Mouse (Mus musculus): Measurements from ENCODE around the gene F2rl1. TPM values are rescaled to one million over a fixed set of nuclear protein-coding genes. Genes with fewer than 3 reads are reported as not detected.

F2rl1 gene
- polyA plus RNA-seq, 1 experiment from 2014 or later = 0.85 TPM

DNA sequence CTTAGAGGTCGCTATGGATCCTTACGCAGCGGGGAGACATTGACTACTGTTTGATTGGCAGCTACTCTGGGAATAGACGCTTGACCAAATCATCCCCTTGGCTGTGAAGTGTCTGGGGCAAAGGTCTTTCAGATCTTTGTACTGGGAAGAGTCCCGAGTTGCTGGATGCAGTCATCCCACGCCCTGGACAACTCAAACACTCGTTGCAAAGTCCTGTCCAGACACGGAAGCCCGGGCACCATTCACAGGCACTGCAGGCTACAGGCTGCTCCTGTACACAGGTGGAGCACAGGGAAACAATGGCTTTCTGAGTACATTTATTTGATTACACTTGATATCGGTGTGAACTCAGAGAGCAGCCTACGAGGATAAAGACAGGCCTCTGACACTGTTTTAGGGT is 33.7 kb downstream of the F2rl1 start:
- no peak overlapping the region for H3K4me3 ChIP-seq
- no peak for ATAC-seq (ENCODE audit: low FRiP score, low read depth)
- no peaks in the 10 kb centered on the region for H3K9me3 ChIP-seq
- peaks cover 12% of the 10 kb centered on the region for H3K4me1 ChIP-seq
- WGBS = 83% methylated on average over 11 of the region's 11 CpGs
- no peak overlapping the region for H3K4me2 ChIP-seq (replicated peaks)
- no peaks in the 10 kb centered on the region for H3K27me3 ChIP-seq
- H3K9ac ChIP-seq = no peak overlapping the region
- H3K27ac ChIP-seq = no peak overlapping the region
- H3K36me3 ChIP-seq = no peaks in the 10 kb centered on the region

DNA sequence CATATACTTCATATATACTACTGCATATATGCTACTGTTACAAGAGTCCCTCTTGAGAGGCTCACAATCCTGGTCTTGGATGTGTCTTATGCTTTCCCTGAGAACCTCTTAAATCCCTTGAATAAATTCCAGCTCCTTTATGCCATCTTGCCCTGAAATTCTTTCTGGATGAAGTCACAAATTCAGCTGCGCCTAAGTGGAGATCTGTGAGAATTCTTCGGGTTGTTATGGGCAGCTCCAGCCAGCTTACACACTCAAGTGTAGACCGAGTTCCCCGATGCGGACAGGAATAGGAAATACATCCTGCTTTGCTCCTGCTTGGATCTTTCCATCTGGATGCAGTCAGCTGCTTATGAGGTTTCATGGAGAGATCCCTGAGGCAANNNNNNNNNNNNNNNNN is 40.4 kb downstream of the F2rl1 start:
- Histone ChIP-seq H3K27me3 (0 out of 2 replicates have a peak, but pooled peaks cover 6% of the 10 kb centered on the region), H3K9ac (no peak overlapping the region), H3K4me2 (replicated peaks) (peak overlapping the region; percentile 15; the same call in 1 of the 2 replicates), H3K4me3 (no peak overlapping the region), H3K9me3 (no peaks in the 10 kb centered on the region), H3K4me1 (peaks cover 24% of the 10 kb centered on the region), H3K27ac (peak overlapping the region; percentile 69), H3K36me3 (no peaks in the 10 kb centered on the region)
- peak; percentile 70 for ATAC-seq (ENCODE audit: low FRiP score, low read depth)
- 14% methylated on average over 5 of the region's 5 CpGs for WGBS

DNA sequence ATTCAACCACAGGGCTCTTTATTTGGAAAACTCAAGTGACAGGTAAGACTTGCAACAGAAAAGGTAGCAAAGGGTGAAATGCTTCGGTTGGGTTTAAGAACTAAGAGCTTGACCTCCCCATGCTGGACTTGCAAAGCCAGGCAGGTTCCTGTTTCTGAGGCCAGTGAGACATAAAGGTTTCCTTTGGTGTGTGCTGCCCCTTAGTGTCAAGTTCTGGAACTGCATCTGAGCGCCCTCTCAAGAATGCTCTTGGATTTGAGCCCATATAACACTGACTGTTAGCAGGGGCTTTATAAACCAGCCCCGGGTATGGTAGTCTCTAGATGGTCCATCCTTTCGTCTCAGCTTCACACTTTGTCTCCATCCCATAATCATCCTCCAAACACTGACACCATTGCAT is 43.6 kb downstream of the F2rl1 start:
- 0 out of 2 replicates have a peak, but pooled peaks cover 6% of the 10 kb centered on the region for H3K27me3 ChIP-seq
- WGBS = 14% methylated on average over 4 of the region's 4 CpGs
- ATAC-seq (ENCODE audit: low FRiP score, low read depth) = no peak

GRCm38 (mm10) chr13:95478671-95479413 is 46.2 kb downstream of the F2rl1 start, which contains the start of gene S100z:
S100z (minus strand) TSS chr13:95478721.
- H3K4me2 ChIP-seq (replicated peaks) = no peak within 1 kb of the TSS
- WGBS = 81% methylated on average over 21 of the region's 21 CpGs
- H3K9me3 ChIP-seq = no peaks in the 10 kb centered on the region
- ATAC-seq (ENCODE audit: low FRiP score, low read depth) = no peak
- 0 out of 2 replicates have a peak, but pooled peaks cover 8% of the 10 kb centered on the region for H3K27me3 ChIP-seq
- 0 out of 2 replicates have a peak, but pooled peaks cover 1% of the 10 kb centered on the region for H3K4me1 ChIP-seq
- H3K9ac ChIP-seq = no peak within 1 kb of the TSS
- H3K27ac ChIP-seq = no peak within 1 kb of the TSS
- no peaks in the 10 kb centered on the region for H3K36me3 ChIP-seq
- no peak within 1 kb of the TSS for H3K4me3 ChIP-seq

More for the DNA sequence above, 43.6 kb downstream of the F2rl1 start:
- Histone ChIP-seq H3K4me1 (peaks cover 24% of the 10 kb centered on the region), H3K9ac (no peak overlapping the region), H3K4me2 (replicated peaks) (no peak overlapping the region), H3K27ac (no peak overlapping the region), H3K36me3 (no peaks in the 10 kb centered on the region), H3K9me3 (no peaks in the 10 kb centered on the region), H3K4me3 (no peak overlapping the region)

GRCm38 (mm10) chr13:95477173-95477572 is 47.9 kb downstream of the F2rl1 start:
- Histone ChIP-seq H3K27ac (no peak overlapping the region), H3K4me3 (no peak overlapping the region), H3K27me3 (0 out of 2 replicates have a peak, but pooled peaks cover 8% of the 10 kb centered on the region), H3K9me3 (no peaks in the 10 kb centered on the region), H3K36me3 (no peaks in the 10 kb centered on the region), H3K4me1 (no peaks in the 10 kb centered on the region), H3K9ac (no peak overlapping the region), H3K4me2 (replicated peaks) (no peak overlapping the region)
- WGBS = 68% methylated on average over 6 of the region's 6 CpGs
- ATAC-seq (ENCODE audit: low FRiP score, low read depth) = no peak

DNA sequence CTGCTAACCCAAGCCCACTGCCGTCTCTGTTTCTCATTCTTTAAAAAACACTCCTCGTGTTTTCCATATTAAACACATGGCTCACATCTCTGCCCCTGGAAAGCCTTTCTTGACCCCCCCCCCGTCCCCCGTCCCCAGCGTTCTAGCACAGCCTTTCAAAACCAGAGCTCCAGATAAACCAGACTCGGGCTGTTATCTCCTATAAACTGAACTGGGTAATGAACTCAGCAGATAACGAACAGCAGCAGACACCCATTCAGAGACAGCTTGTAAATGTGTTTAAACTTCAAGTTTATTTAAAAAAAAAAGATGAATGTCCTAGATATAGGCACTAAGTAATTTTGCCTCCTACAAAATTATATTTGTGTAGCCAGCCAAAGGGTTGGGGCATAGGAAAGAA is 49.9 kb downstream of the F2rl1 start:
- Histone ChIP-seq H3K27me3 (0 out of 2 replicates have a peak, but pooled peaks cover 5% of the 10 kb centered on the region), H3K9me3 (no peaks in the 10 kb centered on the region), H3K4me2 (replicated peaks) (no peak overlapping the region), H3K4me3 (no peak overlapping the region), H3K36me3 (no peaks in the 10 kb centered on the region), H3K27ac (no peak overlapping the region), H3K4me1 (no peaks in the 10 kb centered on the region), H3K9ac (no peak overlapping the region)
- 30% methylated on average over 7 of the region's 7 CpGs for WGBS
- ATAC-seq (ENCODE audit: low FRiP score, low read depth) = no peak

DNA sequence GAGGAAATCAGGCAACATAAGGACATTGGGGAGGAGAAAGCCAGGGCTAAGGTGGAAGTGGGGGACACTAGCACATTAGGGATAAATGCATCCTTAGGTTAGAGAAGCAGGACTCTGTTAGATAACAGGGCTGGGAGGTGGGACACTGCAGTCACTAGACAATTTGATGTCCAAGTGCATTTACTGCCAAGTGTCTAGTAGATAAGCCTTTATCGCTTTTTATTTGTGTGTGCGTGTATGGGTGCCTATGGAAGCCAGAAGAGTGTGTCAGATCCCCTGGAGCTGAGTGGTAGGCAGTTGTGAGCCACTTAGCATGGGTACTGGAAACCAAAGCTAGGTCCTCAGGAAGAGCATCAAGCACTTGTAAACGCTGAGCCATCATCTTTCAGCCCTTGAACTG is 50.7 kb downstream of the F2rl1 start:
- Histone ChIP-seq H3K9ac (no peak overlapping the region), H3K4me1 (no peaks in the 10 kb centered on the region), H3K4me3 (no peak overlapping the region), H3K36me3 (no peaks in the 10 kb centered on the region), H3K4me2 (replicated peaks) (no peak overlapping the region), H3K9me3 (no peaks in the 10 kb centered on the region), H3K27me3 (0 out of 2 replicates have a peak, but pooled peaks cover 2% of the 10 kb centered on the region), H3K27ac (no peak overlapping the region)
- no peak for ATAC-seq (ENCODE audit: low FRiP score, low read depth)
- WGBS = 89% methylated on average over 3 of the region's 3 CpGs

GRCm38 (mm10) chr13:95470970-95471369 is 54.1 kb downstream of the F2rl1 start:
- H3K4me3 ChIP-seq = no peak overlapping the region
- 71% methylated on average over 2 of the region's 2 CpGs for WGBS
- no peaks in the 10 kb centered on the region for H3K27me3 ChIP-seq
- H3K9me3 ChIP-seq = no peaks in the 10 kb centered on the region
- H3K4me1 ChIP-seq = no peaks in the 10 kb centered on the region
- H3K36me3 ChIP-seq = no peaks in the 10 kb centered on the region
- H3K4me2 ChIP-seq (replicated peaks) = no peak overlapping the region
- ATAC-seq (ENCODE audit: low FRiP score, low read depth) = no peak
- H3K9ac ChIP-seq = no peak overlapping the region
- no peak overlapping the region for H3K27ac ChIP-seq

Other genes with a start within 250 kb of the F2rl1 start
- gene Zbed3, start 201.6 kb downstream of the F2rl1 start, polyA plus RNA-seq (2015; fragmentation: Nextera tagmentation; extraction: Ambion mirVana) = 89.6 and 95.0 TPM in 2 replicates
- 31.7 and 32.4 TPM in 2 replicates for gene Aggf1, start 149.9 kb downstream of the F2rl1 start, polyA plus RNA-seq (2015; fragmentation: Nextera tagmentation; extraction: Ambion mirVana)
- gene Crhbp, start 80.3 kb downstream of the F2rl1 start, polyA plus RNA-seq (2015; fragmentation: Nextera tagmentation; extraction: Ambion mirVana) = 0.31 and 0.51 TPM in 2 replicates
- gene S100z, start 46.5 kb downstream of the F2rl1 start, polyA plus RNA-seq (2015; fragmentation: Nextera tagmentation; extraction: Ambion mirVana) = not detected in 2 replicates
- 101 and 102 TPM in 2 replicates for gene F2r, start 93.3 kb upstream of the F2rl1 start, polyA plus RNA-seq (2015; fragmentation: Nextera tagmentation; extraction: Ambion mirVana)
- 0.38 and 0.98 TPM in 2 replicates for gene F2rl2, start 171.6 kb upstream of the F2rl1 start, polyA plus RNA-seq (2015; fragmentation: Nextera tagmentation; extraction: Ambion mirVana)

Data from limb, embryonic 13.5 days (tissue).